Mouse (Mus musculus): ENCODE measurements around the gene Rragd. TPM values are rescaled to one million over a fixed set of nuclear protein-coding genes. Genes with fewer than 3 reads are reported as not detected.

Gene Rragd
- polyA plus RNA-seq, 1 experiment: 14.9 TPM

GRCm38 (mm10) chr4:33068894-33069293 lies 86.1 kb downstream of the Rragd start:
- no peak overlapping the region for H3K27ac ChIP-seq (ENCODE audit: insufficient read depth, low read depth, low read length)
- no peaks in the 10 kb centered on the region for H3K27me3 ChIP-seq (ENCODE audit: control insufficient read depth, insufficient read depth, low read length)
- TF ChIP-seq POLR2A (IDR thresholded peaks at IDR 0.05; ENCODE audit: low read depth, low read length): no peak
- no peak for TF ChIP-seq CTCF (IDR thresholded peaks at IDR 0.05; ENCODE audit: extremely low read depth, insufficient read length, insufficient replicate concordance, low read depth, low read length)
- WGBS: 75% methylated on average over 6 of the region's 6 CpGs
- peaks cover 2% of the 10 kb centered on the region; the same call in 1 of the 2 replicates for H3K4me1 ChIP-seq (ENCODE audit: control insufficient read depth, insufficient read depth, insufficient read length, low read length)
- no peak overlapping the region for H3K4me3 ChIP-seq (ENCODE audit: low read depth, low read length)
- H3K36me3 ChIP-seq (ENCODE audit: control insufficient read depth, insufficient read depth, low read length): no peaks in the 10 kb centered on the region

- no peak for TF ChIP-seq POLR2A (IDR thresholded peaks at IDR 0.05; ENCODE audit: low read depth, low read length)
- TF ChIP-seq CTCF (IDR thresholded peaks at IDR 0.05; ENCODE audit: extremely low read depth, insufficient read length, insufficient replicate concordance, low read depth, low read length): no peak
- no peak overlapping the region for H3K4me3 ChIP-seq (ENCODE audit: low read depth, low read length)
- H3K27ac ChIP-seq (ENCODE audit: insufficient read depth, low read depth, low read length): no peak overlapping the region
- WGBS: 85% methylated on average over 6 of the region's 6 CpGs
- H3K27me3 ChIP-seq (ENCODE audit: control insufficient read depth, insufficient read depth, low read length): no peaks in the 10 kb centered on the region
- no peaks in the 10 kb centered on the region for H3K36me3 ChIP-seq (ENCODE audit: control insufficient read depth, insufficient read depth, low read length)
- H3K4me1 ChIP-seq (ENCODE audit: control insufficient read depth, insufficient read depth, insufficient read length, low read length): peaks cover 2% of the 10 kb centered on the region; the same call in 1 of the 2 replicates
These were observed 87.5 kb downstream of the Rragd start for GRCm38 (mm10) chr4:33070326-33070725.

GRCm38 (mm10) chr4:33071337-33071736 lies 88.5 kb downstream of the Rragd start:
- Histone ChIP-seq H3K4me1 (ENCODE audit: control insufficient read depth, insufficient read depth, insufficient read length, low read length) (no peaks in the 10 kb centered on the region), H3K27ac (ENCODE audit: insufficient read depth, low read depth, low read length) (no peak overlapping the region)

More at GRCm38 (mm10) chr4:33071337-33071736, 88.5 kb downstream of the Rragd start:
- WGBS: 84% methylated on average over 6 of the region's 6 CpGs
- no peak overlapping the region for H3K4me3 ChIP-seq (ENCODE audit: low read depth, low read length)
- no peaks in the 10 kb centered on the region for H3K27me3 ChIP-seq (ENCODE audit: control insufficient read depth, insufficient read depth, low read length)
- no peaks in the 10 kb centered on the region for H3K36me3 ChIP-seq (ENCODE audit: control insufficient read depth, insufficient read depth, low read length)
- TF ChIP-seq POLR2A (IDR thresholded peaks at IDR 0.05; ENCODE audit: low read depth, low read length) (no peak), CTCF (IDR thresholded peaks at IDR 0.05; ENCODE audit: extremely low read depth, insufficient read length, insufficient replicate concordance, low read depth, low read length) (no peak)

Other genes with a start within 250 kb of the Rragd start
- gene Lyrm2, start 182.8 kb upstream of the Rragd start, polyA plus RNA-seq (2012; rRNA removed): 0.19 and 1.2 TPM in 2 replicates
- gene Ankrd6, start 32.2 kb upstream of the Rragd start, polyA plus RNA-seq (2012; rRNA removed): 0.17 and 0.27 TPM in 2 replicates
- 8.8 and 18.5 TPM in 2 replicates for gene Ube2j1, start 48.4 kb downstream of the Rragd start, polyA plus RNA-seq (2012; rRNA removed)
- gene Gabrr2, start 80.0 kb downstream of the Rragd start, polyA plus RNA-seq (2012; rRNA removed): 0.18 and 1.5 TPM in 2 replicates
- gene Gabrr1, start 149.5 kb downstream of the Rragd start, polyA plus RNA-seq (2012; rRNA removed): 0.22 TPM in 1 of 2 replicates, not detected in the other
- 3.0 and 4.9 TPM in 2 replicates for gene Pm20d2, start 206.7 kb downstream of the Rragd start, polyA plus RNA-seq (2012; rRNA removed)
- 0.15 TPM in 1 of 2 replicates, not detected in the other for gene Srsf12, start 226.0 kb downstream of the Rragd start, polyA plus RNA-seq (2012; rRNA removed)